Mouse (Mus musculus): Measurements from ENCODE around the gene Map2k4.

DNA sequence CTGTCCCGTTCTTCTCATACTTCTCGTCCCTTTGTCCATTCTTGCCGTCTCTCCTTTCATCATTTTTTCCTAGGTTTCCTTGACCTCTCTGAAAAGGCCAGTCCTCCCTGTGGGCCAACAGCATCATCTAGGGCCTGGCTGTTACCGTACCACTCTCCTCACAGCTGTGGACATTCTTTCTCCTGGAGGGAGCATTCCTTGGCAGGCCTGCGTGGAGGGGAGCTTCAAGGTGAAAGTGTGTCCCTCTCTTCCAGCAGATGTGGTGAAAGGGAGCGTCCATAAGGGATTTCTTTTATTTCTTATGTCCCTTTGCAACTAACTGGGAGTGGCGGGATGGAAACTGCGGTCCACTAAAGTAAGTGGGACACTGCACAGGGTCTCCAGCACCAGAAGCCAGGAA is 134.2 kb downstream of the Map2k4 start:
- TF ChIP-seq HCFC1 (IDR thresholded peaks at IDR 0.05; ENCODE audit: borderline replicate concordance, insufficient read depth, low read length), result no peak
- no peak for TF ChIP-seq CHD2 (IDR thresholded peaks at IDR 0.05; ENCODE audit: low read depth, low read length)
- TF ChIP-seq MAFK (IDR thresholded peaks at IDR 0.05; ENCODE audit: insufficient read depth, low read depth, low read length), result no peak
- no peak for TF ChIP-seq ZNF384 (IDR thresholded peaks at IDR 0.05; ENCODE audit: low read depth, low read length)
